Mouse (Mus musculus) heart, postnatal 0 days (tissue): ENCODE measurements around the gene 1110051M20Rik. TPM values are rescaled to one million over a fixed set of nuclear protein-coding genes. Genes with fewer than 3 reads are reported as not detected.

Source experiments
- ATAC-seq: fragments of 200-750 bp; cut with Nextera tagmentation; 2 replicates; pipeline ENCODE4 v1.8.0; 2017; ENCODE audit warnings: low read depth, moderate number of reproducible peaks, moderate library complexity; ENCODE audit not compliant: insufficient read depth
- DNase-seq: peaks from one replicate; pipeline ENCODE4 v3.0.0-alpha.2; 2016; ENCODE audit warnings: low spot score
- H3K27ac ChIP-seq: fragments of 300-500 bp; sonication (generic); 2 replicates; pipeline ENCODE4 v1.5.1; 2014; ENCODE audit warnings: low read depth, mild to moderate bottlenecking
- H3K27me3 ChIP-seq: fragments of 300-500 bp; sonication (generic); 2 replicates; pipeline ENCODE4 v1.6.1; 2014; ENCODE audit warnings: low read length, mixed read lengths; ENCODE audit not compliant: control insufficient read depth, insufficient read depth
- H3K36me3 ChIP-seq: fragments of 300-500 bp; sonication (generic); replicated peaks from 2 replicates; pipeline ENCODE4 v1.6.1; 2014; ENCODE audit warnings: low read length, mixed read lengths; ENCODE audit not compliant: control insufficient read depth, insufficient read depth
- H3K4me1 ChIP-seq: fragments of 300-500 bp; sonication (generic); 2 replicates; pipeline ENCODE4 v1.6.1; 2014; ENCODE audit warnings: antibody characterized with exemption; ENCODE audit not compliant: control insufficient read depth, insufficient read depth
- H3K4me2 ChIP-seq: fragments of 300-500 bp; sonication (generic); 2 replicates; pipeline ENCODE4 v1.6.1; 2014; ENCODE audit warnings: low read depth, mild to moderate bottlenecking, low read length, moderate library complexity
- H3K4me3 ChIP-seq: fragments of 300-500 bp; sonication (generic); 2 replicates; pipeline ENCODE4 v1.5.1; 2014; ENCODE audit warnings: low read depth, low read length
- H3K9ac ChIP-seq: fragments of 300-500 bp; sonication (generic); replicated peaks from 2 replicates; pipeline ENCODE4 v1.6.1; 2014; ENCODE audit warnings: low read depth, low read length, mixed read lengths
- H3K9me3 ChIP-seq: fragments of 300-500 bp; sonication (generic); replicated peaks from 2 replicates; pipeline ENCODE4 v1.6.1; 2016; ENCODE audit warnings: low read length; ENCODE audit not compliant: control insufficient read depth
- CTCF ChIP-seq: IDR thresholded peaks from 2 replicates; pipeline ENCODE4 v1.5.1; 2016; ENCODE audit warnings: antibody characterized with exemption, control low read depth, low read depth
- EP300 ChIP-seq: IDR thresholded peaks from 2 replicates; pipeline ENCODE4 v1.6.1; 2016; ENCODE audit warnings: antibody characterized with exemption, low read depth
- WGBS: fragments of 180-500 bp; shearing (Covaris S2); extraction: QIAGEN DNeasy Blood & Tissue Kit; methylation state at CpG from one replicate; pipeline ENCODE4 v1.1.7; 2014; 5-methylcytosine and 5-hydroxymethylcytosine counted together
- polyA plus RNA-seq: library from polyadenylated mRNA; unstranded; fragments of >200 nt; fragmentation: Nextera tagmentation; extraction: Ambion mirVana; gene quantifications from 2 replicates; pipeline ENCODE4 v1.2.1, GENCODE M21; 2015
- total RNA-seq: library from RNA; depleted of rRNA; stranded (reverse); fragments of >200 nt; gene quantifications from 2 replicates; pipeline ENCODE4 v1.2.3, GENCODE M21; 2014; ENCODE audit warnings: low replicate concordance

The 1110051M20Rik gene
- total and polyA plus RNA-seq, 2 experiments from 2014 or later = 27.8 to 32.0 TPM

DNA sequence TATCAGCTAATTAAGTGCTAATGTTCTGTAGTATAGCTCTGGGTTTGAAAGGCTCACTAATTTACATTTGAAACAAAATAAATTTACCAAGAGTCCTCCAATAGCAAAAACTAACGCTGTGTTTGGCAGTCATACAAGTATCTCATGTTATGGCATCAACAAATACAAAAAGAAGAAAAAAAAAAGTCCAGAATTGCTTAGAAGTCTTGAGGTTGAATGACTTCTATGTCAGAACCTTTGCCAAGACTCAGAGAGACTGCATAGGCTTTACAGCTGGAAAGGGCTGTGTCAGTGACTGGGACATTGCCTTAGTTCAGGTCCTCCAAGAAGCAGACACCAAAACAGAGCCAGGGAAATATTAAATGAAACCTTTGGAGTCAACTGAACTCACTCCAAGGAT lies 4.6 kb downstream of the 1110051M20Rik start:
- Histone ChIP-seq H3K9me3 (no peaks in the 10 kb centered on the region), H3K4me1 (peaks cover 14% of the 10 kb centered on the region), H3K9ac (no peak overlapping the region), H3K36me3 (no peaks in the 10 kb centered on the region), H3K27me3 (no peaks in the 10 kb centered on the region), H3K4me2 (no peak overlapping the region), H3K27ac (no peak overlapping the region), H3K4me3 (no peak overlapping the region)
- TF ChIP-seq EP300 (no peak), CTCF (no peak)
- 72% methylated on average over 1 of the region's 1 CpGs for WGBS
- DNase-seq (no peak), ATAC-seq (no peak)

- Histone ChIP-seq H3K4me2 (no peak overlapping the region), H3K9ac (no peak overlapping the region), H3K9me3 (no peaks in the 10 kb centered on the region), H3K4me3 (no peak overlapping the region), H3K27me3 (no peaks in the 10 kb centered on the region), H3K36me3 (no peaks in the 10 kb centered on the region), H3K27ac (no peak overlapping the region), H3K4me1 (peaks cover 14% of the 10 kb centered on the region)
- WGBS = 80% methylated on average over 10 of the region's 10 CpGs
- DNase-seq = no peak
- TF ChIP-seq CTCF = no peak
- no peak for TF ChIP-seq EP300
- ATAC-seq = no peak
These were observed 5.2 kb downstream of the 1110051M20Rik start for GRCm38 (mm10) chr2:91439271-91439670.

- no peak overlapping the region for H3K9ac ChIP-seq
- no peak for DNase-seq
- H3K4me3 ChIP-seq = no peak overlapping the region
- H3K27ac ChIP-seq = peak overlapping the region; percentile 74
- no peaks in the 10 kb centered on the region for H3K27me3 ChIP-seq
- H3K4me1 ChIP-seq = peaks cover 9% of the 10 kb centered on the region
- no peak for TF ChIP-seq CTCF
- 58% methylated on average over 5 of the region's 5 CpGs for WGBS
- no peak overlapping the region; the same call in 1 of the 2 replicates for H3K4me2 ChIP-seq
- ATAC-seq = no peak
- H3K9me3 ChIP-seq = no peaks in the 10 kb centered on the region
- H3K36me3 ChIP-seq = no peaks in the 10 kb centered on the region
These were observed 7.2 kb downstream of the 1110051M20Rik start for GRCm38 (mm10) chr2:91437116-91437815.

DNA sequence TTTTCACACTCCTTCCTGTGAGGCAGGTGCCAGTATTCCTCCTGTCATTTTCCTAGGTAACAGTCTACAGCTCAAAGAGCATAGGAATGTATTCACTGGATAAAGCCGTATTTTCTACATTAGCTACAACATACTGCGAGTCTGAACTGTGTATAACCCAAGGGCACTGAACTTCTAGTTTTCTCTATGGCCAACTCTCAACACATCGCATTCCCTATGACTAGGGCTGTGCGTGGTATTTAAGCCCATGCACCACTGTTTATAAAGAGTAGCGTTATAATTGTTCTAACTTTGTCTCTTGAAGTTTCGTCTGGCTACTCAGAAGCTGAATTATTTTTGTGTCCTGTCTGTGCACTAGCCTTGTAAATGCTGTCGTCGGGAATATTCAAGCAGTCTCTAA lies 7.8 kb downstream of the 1110051M20Rik start:
- no peak overlapping the region; the same call in 1 of the 2 replicates for H3K4me2 ChIP-seq
- H3K4me3 ChIP-seq = no peak overlapping the region
- no peaks in the 10 kb centered on the region for H3K27me3 ChIP-seq
- peak overlapping the region; percentile 74; the same call in 1 of the 2 replicates for H3K27ac ChIP-seq
- DNase-seq = no peak
- no peaks in the 10 kb centered on the region for H3K36me3 ChIP-seq
- H3K4me1 ChIP-seq = peaks cover 9% of the 10 kb centered on the region
- ATAC-seq = no peak
- H3K9ac ChIP-seq = no peak overlapping the region
- no peak for TF ChIP-seq EP300
- no peak for TF ChIP-seq CTCF
- 62% methylated on average over 8 of the region's 8 CpGs for WGBS
- H3K9me3 ChIP-seq = no peaks in the 10 kb centered on the region

DNA sequence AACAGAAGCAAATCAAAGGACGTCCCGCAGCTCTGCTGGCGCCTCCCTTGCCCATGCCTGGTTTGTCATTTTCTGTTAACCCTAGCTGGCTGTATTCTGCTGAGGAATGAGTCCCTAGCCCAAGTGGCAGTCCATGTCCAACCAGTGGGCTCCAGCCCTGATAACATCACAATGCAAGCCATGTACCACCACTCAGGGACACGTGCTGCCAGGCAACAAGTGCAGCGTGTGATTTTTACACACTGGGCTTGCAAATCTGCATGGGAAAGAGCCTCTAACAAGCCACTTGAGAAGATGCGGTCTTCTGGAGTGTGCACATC lies 13.9 kb downstream of the 1110051M20Rik start:
- ATAC-seq = no peak
- Histone ChIP-seq H3K9me3 (no peaks in the 10 kb centered on the region), H3K4me1 (peaks cover 5% of the 10 kb centered on the region), H3K4me3 (no peak overlapping the region), H3K9ac (no peak overlapping the region), H3K27ac (no peak overlapping the region), H3K36me3 (no peaks in the 10 kb centered on the region), H3K27me3 (no peaks in the 10 kb centered on the region), H3K4me2 (peak overlapping the region; percentile 16)
- WGBS = 28% methylated on average over 6 of the region's 6 CpGs
- no peak for TF ChIP-seq CTCF
- no peak for TF ChIP-seq EP300
- no peak for DNase-seq
